Mouse (Mus musculus): ENCODE data around the gene Serinc5. TPM values are rescaled to one million over a fixed set of nuclear protein-coding genes. Genes with fewer than 3 reads are reported as not detected.

The Serinc5 gene
- polyA plus RNA-seq, 1 experiment: 10.4 TPM

- H3K4me1 ChIP-seq (ENCODE audit: control insufficient read depth, insufficient read depth, low read length): 0 out of 2 replicates have a peak, but pooled peaks cover 5% of the 10 kb centered on the region
- H3K36me3 ChIP-seq (ENCODE audit: control insufficient read depth, insufficient read depth, low read length): no peaks in the 10 kb centered on the region
- TF ChIP-seq CTCF (conservative IDR thresholded peaks at IDR 0.05; ENCODE audit: insufficient read depth, insufficient read length, low read depth, low read length) (no peak), POLR2A (IDR thresholded peaks at IDR 0.05; ENCODE audit: low read depth, low read length) (no peak)
- no peaks in the 10 kb centered on the region for H3K27me3 ChIP-seq (replicated peaks; ENCODE audit: control insufficient read depth, insufficient read depth, low read length)
- peak; percentile 33 for DNase-seq
- H3K4me3 ChIP-seq (ENCODE audit: insufficient read depth, low read depth, low read length): no peak overlapping the region
- no peak overlapping the region for H3K27ac ChIP-seq (ENCODE audit: insufficient read depth, low read depth, low read length)
- 50% methylated on average over 2 of the region's 2 CpGs for WGBS
Observed at GRCm38 (mm10) chr13:92635040-92635439, 24.1 kb downstream of the Serinc5 start.

GRCm38 (mm10) chr13:92636226-92636909 lies 25.5 kb downstream of the Serinc5 start:
- Histone ChIP-seq H3K36me3 (ENCODE audit: control insufficient read depth, insufficient read depth, low read length) (no peaks in the 10 kb centered on the region), H3K27ac (ENCODE audit: insufficient read depth, low read depth, low read length) (no peak overlapping the region), H3K27me3 (replicated peaks; ENCODE audit: control insufficient read depth, insufficient read depth, low read length) (no peaks in the 10 kb centered on the region), H3K4me1 (ENCODE audit: control insufficient read depth, insufficient read depth, low read length) (peaks cover 7% of the 10 kb centered on the region; the same call in 1 of the 2 replicates), H3K4me3 (ENCODE audit: insufficient read depth, low read depth, low read length) (no peak overlapping the region)
- DNase-seq: no peak
- WGBS: 38% methylated on average over 6 of the region's 6 CpGs
- TF ChIP-seq POLR2A (IDR thresholded peaks at IDR 0.05; ENCODE audit: low read depth, low read length) (no peak), CTCF (conservative IDR thresholded peaks at IDR 0.05; ENCODE audit: insufficient read depth, insufficient read length, low read depth, low read length) (no peak)

- H3K4me1 ChIP-seq (ENCODE audit: control insufficient read depth, insufficient read depth, low read length): peaks cover 7% of the 10 kb centered on the region; the same call in 1 of the 2 replicates
- no peaks in the 10 kb centered on the region for H3K36me3 ChIP-seq (ENCODE audit: control insufficient read depth, insufficient read depth, low read length)
- no peak overlapping the region for H3K4me3 ChIP-seq (ENCODE audit: insufficient read depth, low read depth, low read length)
- no peak overlapping the region for H3K27ac ChIP-seq (ENCODE audit: insufficient read depth, low read depth, low read length)
- DNase-seq: peak; percentile 92
- TF ChIP-seq POLR2A (IDR thresholded peaks at IDR 0.05; ENCODE audit: low read depth, low read length) (no peak), CTCF (conservative IDR thresholded peaks at IDR 0.05; ENCODE audit: insufficient read depth, insufficient read length, low read depth, low read length) (no peak)
- 3% methylated on average over 7 of the region's 7 CpGs for WGBS
- H3K27me3 ChIP-seq (replicated peaks; ENCODE audit: control insufficient read depth, insufficient read depth, low read length): no peaks in the 10 kb centered on the region
Observed at GRCm38 (mm10) chr13:92636910-92637275, 26.0 kb downstream of the Serinc5 start.

- TF ChIP-seq POLR2A (IDR thresholded peaks at IDR 0.05; ENCODE audit: low read depth, low read length) (no peak), CTCF (conservative IDR thresholded peaks at IDR 0.05; ENCODE audit: insufficient read depth, insufficient read length, low read depth, low read length) (no peak)
- no peak for DNase-seq
- H3K27me3 ChIP-seq (replicated peaks; ENCODE audit: control insufficient read depth, insufficient read depth, low read length): no peaks in the 10 kb centered on the region
- no peaks in the 10 kb centered on the region for H3K36me3 ChIP-seq (ENCODE audit: control insufficient read depth, insufficient read depth, low read length)
- H3K27ac ChIP-seq (ENCODE audit: insufficient read depth, low read depth, low read length): no peak overlapping the region
- peaks cover 7% of the 10 kb centered on the region; the same call in 1 of the 2 replicates for H3K4me1 ChIP-seq (ENCODE audit: control insufficient read depth, insufficient read depth, low read length)
- no peak overlapping the region for H3K4me3 ChIP-seq (ENCODE audit: insufficient read depth, low read depth, low read length)
- 66% methylated on average over 12 of the region's 12 CpGs for WGBS
Observed at GRCm38 (mm10) chr13:92639093-92640014, 28.5 kb downstream of the Serinc5 start.

- Histone ChIP-seq H3K36me3 (ENCODE audit: control insufficient read depth, insufficient read depth, low read length) (no peaks in the 10 kb centered on the region), H3K27me3 (replicated peaks; ENCODE audit: control insufficient read depth, insufficient read depth, low read length) (no peaks in the 10 kb centered on the region), H3K4me1 (ENCODE audit: control insufficient read depth, insufficient read depth, low read length) (peaks cover 2% of the 10 kb centered on the region; the same call in 1 of the 2 replicates), H3K4me3 (ENCODE audit: insufficient read depth, low read depth, low read length) (no peak overlapping the region), H3K27ac (ENCODE audit: insufficient read depth, low read depth, low read length) (no peak overlapping the region)
- no peak for DNase-seq
- 82% methylated on average over 3 of the region's 3 CpGs for WGBS
- TF ChIP-seq CTCF (conservative IDR thresholded peaks at IDR 0.05; ENCODE audit: insufficient read depth, insufficient read length, low read depth, low read length) (no peak), POLR2A (IDR thresholded peaks at IDR 0.05; ENCODE audit: low read depth, low read length) (no peak)
Observed at GRCm38 (mm10) chr13:92644199-92644598, 33.3 kb downstream of the Serinc5 start.

GRCm38 (mm10) chr13:92644753-92645152 lies 33.9 kb downstream of the Serinc5 start:
- no peak for TF ChIP-seq POLR2A (IDR thresholded peaks at IDR 0.05; ENCODE audit: low read depth, low read length)
- TF ChIP-seq CTCF (conservative IDR thresholded peaks at IDR 0.05; ENCODE audit: insufficient read depth, insufficient read length, low read depth, low read length): no peak

GRCm38 (mm10) chr13:92647695-92648094 lies 36.8 kb downstream of the Serinc5 start:
- Histone ChIP-seq H3K27ac (ENCODE audit: insufficient read depth, low read depth, low read length) (no peak overlapping the region), H3K4me1 (ENCODE audit: control insufficient read depth, insufficient read depth, low read length) (0 out of 2 replicates have a peak, but pooled peaks cover 3% of the 10 kb centered on the region), H3K36me3 (ENCODE audit: control insufficient read depth, insufficient read depth, low read length) (no peaks in the 10 kb centered on the region), H3K27me3 (replicated peaks; ENCODE audit: control insufficient read depth, insufficient read depth, low read length) (no peaks in the 10 kb centered on the region), H3K4me3 (ENCODE audit: insufficient read depth, low read depth, low read length) (no peak overlapping the region)
- no peak for DNase-seq
- TF ChIP-seq CTCF (conservative IDR thresholded peaks at IDR 0.05; ENCODE audit: insufficient read depth, insufficient read length, low read depth, low read length) (no peak), POLR2A (IDR thresholded peaks at IDR 0.05; ENCODE audit: low read depth, low read length) (no peak)
- WGBS: 85% methylated on average over 2 of the region's 2 CpGs

More at GRCm38 (mm10) chr13:92644753-92645152, 33.9 kb downstream of the Serinc5 start:
- no peaks in the 10 kb centered on the region for H3K27me3 ChIP-seq (replicated peaks; ENCODE audit: control insufficient read depth, insufficient read depth, low read length)
- H3K27ac ChIP-seq (ENCODE audit: insufficient read depth, low read depth, low read length): no peak overlapping the region
- DNase-seq: no peak
- no peaks in the 10 kb centered on the region for H3K36me3 ChIP-seq (ENCODE audit: control insufficient read depth, insufficient read depth, low read length)
- WGBS: 90% methylated on average over 6 of the region's 6 CpGs
- peaks cover 2% of the 10 kb centered on the region; the same call in 1 of the 2 replicates for H3K4me1 ChIP-seq (ENCODE audit: control insufficient read depth, insufficient read depth, low read length)
- H3K4me3 ChIP-seq (ENCODE audit: insufficient read depth, low read depth, low read length): no peak overlapping the region
